Mouse (Mus musculus) E14TG2a.4 (cell line): Measurements from ENCODE around the gene Slc2a3.

Experiments
- CTCF ChIP-seq: conservative IDR thresholded peaks from 2 replicates; pipeline ENCODE4 v1.5.1; 2014; ENCODE audit warnings: low read length
- NANOG ChIP-seq: IDR thresholded peaks from 2 replicates; pipeline ENCODE4 v1.6.1; 2014; ENCODE audit warnings: borderline replicate concordance, low read length, mixed read lengths
- POU5F1 ChIP-seq: IDR thresholded peaks from 2 replicates; pipeline ENCODE4 v1.6.1; 2014; ENCODE audit warnings: low read length, borderline replicate concordance

DNA sequence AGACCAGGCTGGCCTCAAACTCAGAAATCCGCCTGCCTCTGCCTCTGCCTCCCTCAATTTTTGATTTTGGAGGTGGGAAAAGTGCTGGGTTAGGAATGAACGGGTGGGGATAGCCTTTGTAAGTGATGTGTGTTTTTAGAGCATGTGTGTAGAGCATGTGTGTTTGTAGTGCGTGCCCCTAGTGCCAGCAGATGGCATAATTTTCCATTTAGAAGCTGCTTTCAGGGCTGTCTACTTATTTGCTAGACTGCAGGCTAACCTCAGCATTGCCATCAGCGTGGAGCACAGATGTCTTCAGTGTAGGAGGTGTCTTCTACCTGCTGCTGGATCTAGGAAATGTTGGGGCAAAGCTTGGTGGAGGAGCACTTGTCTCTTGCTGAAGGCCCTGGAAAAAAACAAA lies 92.6 kb downstream of the Slc2a3 start:
- TF ChIP-seq CTCF (no peak), POU5F1 (no peak), NANOG (no peak)
